Comparison of ENCODE assay signal across 8 mouse cellular contexts in genomic region chr17:24488186-24488661, GRCm38 (mm10). TPM values are rescaled to one million over a fixed set of nuclear protein-coding genes. Genes with fewer than 3 reads are reported as not detected.
A peak's percentile ranks its signal among the peaks of the same experiment; 100 is the strongest.
DNase-seq lines count a peak whose midpoint lies in the region; ATAC-seq lines count a peak whose summit lies in the region.

Gene Caskin1 (plus strand): TSS chr17:24488601.

- DNase-seq in kidney, postnatal 25 days, result no peak
- peak; percentile 58 for DNase-seq in adrenal gland, postnatal 25 days
- peak; percentile 46 for DNase-seq in forebrain, embryonic 10.5 days (ENCODE audit: extremely low spot score, low spot score)
- no peak for DNase-seq in layer of hippocampus, postnatal 36 days
- peak; percentile 55 for DNase-seq in midbrain, embryonic 10.5 days (ENCODE audit: low spot score)
- peak; percentile 59 for DNase-seq in testis, postnatal 14 days (ENCODE audit: low spot score)
- no peak for DNase-seq in thymus, postnatal 0 days (ENCODE audit: low spot score)

- peak within 1 kb of the TSS; percentile 80 for H3K9ac ChIP-seq in kidney, embryonic 16.5 days (replicated peaks; ENCODE audit: low read length)

- no peaks in the 10 kb centered on the region for H3K36me3 ChIP-seq in kidney, embryonic 16.5 days (ENCODE audit: insufficient read depth, low read length)
- H3K36me3 ChIP-seq in forebrain, embryonic 10.5 days (replicated peaks), result no peaks in the 10 kb centered on the region
- no peaks in the 10 kb centered on the region for H3K36me3 ChIP-seq in midbrain, embryonic 10.5 days

- WGBS in kidney, embryonic 16.5 days, result 1% methylated on average over 44 of the region's 45 CpGs
- 1% methylated on average over 45 of the region's 45 CpGs for WGBS in forebrain, embryonic 10.5 days
- 0% methylated on average over 45 of the region's 45 CpGs for WGBS in midbrain, embryonic 10.5 days

- H3K27me3 ChIP-seq in kidney, embryonic 16.5 days (ENCODE audit: insufficient read depth, low read length), result peaks cover 24% of the 10 kb centered on the region
- H3K27me3 ChIP-seq in forebrain, embryonic 10.5 days (ENCODE audit: poor library complexity, severe bottlenecking), result peaks cover 47% of the 10 kb centered on the region
- H3K27me3 ChIP-seq in midbrain, embryonic 10.5 days (ENCODE audit: low read depth, poor library complexity, severe bottlenecking), result peaks cover 41% of the 10 kb centered on the region

- no peaks in the 10 kb centered on the region for H3K9me3 ChIP-seq in kidney, embryonic 16.5 days (ENCODE audit: low read length)
- H3K9me3 ChIP-seq in forebrain, embryonic 10.5 days, result no peaks in the 10 kb centered on the region
- no peaks in the 10 kb centered on the region for H3K9me3 ChIP-seq in midbrain, embryonic 10.5 days (replicated peaks)

- H3K27ac ChIP-seq in kidney, embryonic 16.5 days (ENCODE audit: low read length), result no peak within 1 kb of the TSS
- H3K27ac ChIP-seq in forebrain, embryonic 10.5 days, result peak within 1 kb of the TSS; percentile 89
- H3K27ac ChIP-seq in midbrain, embryonic 10.5 days (replicated peaks), result peak within 1 kb of the TSS; percentile 91

- peak within 1 kb of the TSS; percentile 98 for H3K4me2 ChIP-seq in kidney, embryonic 16.5 days (replicated peaks; ENCODE audit: low read depth, low read length)

- H3K4me3 ChIP-seq in kidney, embryonic 16.5 days (ENCODE audit: low read length), result peak within 1 kb of the TSS; percentile 71
- peak within 1 kb of the TSS; percentile 90 for H3K4me3 ChIP-seq in forebrain, embryonic 10.5 days
- peak within 1 kb of the TSS; percentile 88 for H3K4me3 ChIP-seq in midbrain, embryonic 10.5 days

- peaks cover 8% of the 10 kb centered on the region for H3K4me1 ChIP-seq in kidney, embryonic 16.5 days (ENCODE audit: insufficient read depth, low read length)
- peaks cover 44% of the 10 kb centered on the region for H3K4me1 ChIP-seq in forebrain, embryonic 10.5 days
- H3K4me1 ChIP-seq in midbrain, embryonic 10.5 days, result peaks cover 44% of the 10 kb centered on the region

- ATAC-seq in kidney, embryonic 16.5 days (ENCODE audit: low FRiP score, low TSS enrichment), result peak; percentile 68

RNA-seq across cellular contexts. Expression of gene Caskin1, which starts in this region (rescaled TPM):
- 1.5 and 2.2 TPM in 2 replicates for polyA plus RNA-seq in kidney, embryonic 16.5 days (2015; fragmentation: Nextera tagmentation; extraction: Ambion mirVana)
- total RNA-seq in adrenal gland, postnatal 25 days (2021), result 26.2 and 60.8 TPM in 2 replicates
- polyA plus RNA-seq in forebrain, embryonic 10.5 days (2016; fragmentation: Nextera tagmentation; extraction: Ambion mirVana), result 3.8 and 4.3 TPM in 2 replicates
- 100 to 1,000 TPM; 158 to 160 TPM for total RNA-seq in layer of hippocampus, postnatal 36 days (2021)
- polyA plus RNA-seq in midbrain, embryonic 10.5 days (2016; fragmentation: Nextera tagmentation; extraction: Ambion mirVana), result 6.7 and 8.5 TPM in 2 replicates
- polyA plus RNA-seq in thymus, postnatal 0 days (2015; fragmentation: Nextera tagmentation; extraction: Ambion mirVana), result 0.10 and 0.19 TPM in 2 replicates

Comparison
In these comparisons a context has a peak if more than half of its experiments do, and no peak if none do; other contexts are left out.
1. DNase-seq: peak in adrenal gland, postnatal 25 days (single experiment), forebrain, embryonic 10.5 days (single experiment), midbrain, embryonic 10.5 days (single experiment) and testis, postnatal 14 days (single experiment); none in kidney, postnatal 25 days (0 of 2), layer of hippocampus, postnatal 36 days (0 of 2) and thymus, postnatal 0 days (single experiment).
2. Peak in every context shown above with its lines, with median percentiles within 50 percentile points of each other: H3K4me3 ChIP-seq.